Mouse (Mus musculus): ENCODE data around the gene Cc2d1b. TPM values are rescaled to one million over a fixed set of nuclear protein-coding genes. Genes with fewer than 3 reads are reported as not detected.

Cc2d1b gene
- polyA plus RNA-seq, 1 experiment from 2014 or later: 16.5 TPM

- Histone ChIP-seq H3K27me3 (replicated peaks; ENCODE audit: control insufficient read depth, insufficient read depth, low read length) (no peaks in the 10 kb centered on the region), H3K4me2 (ENCODE audit: low read length) (no peak overlapping the region), H3K9me3 (replicated peaks; ENCODE audit: control insufficient read depth, low read length) (no peaks in the 10 kb centered on the region), H3K27ac (ENCODE audit: low read depth, low read length) (no peak overlapping the region), H3K9ac (ENCODE audit: low read length) (no peak overlapping the region), H3K4me3 (ENCODE audit: low read depth, low read length) (no peak overlapping the region), H3K36me3 (ENCODE audit: control insufficient read depth, insufficient read depth, low read length) (peaks cover 89% of the 10 kb centered on the region), H3K4me1 (ENCODE audit: control insufficient read depth, insufficient read depth, low read length) (no peaks in the 10 kb centered on the region)
- no peak for ATAC-seq
- no peak for DNase-seq (ENCODE audit: low spot score)
- WGBS: 93% methylated on average over 4 of the region's 4 CpGs
Measured at GRCm38 (mm10) chr4:108631616-108632015, 11.9 kb downstream of the Cc2d1b start.

GRCm38 (mm10) chr4:108633703-108634102 lies 14.0 kb downstream of the Cc2d1b start:
- no peak overlapping the region for H3K9ac ChIP-seq (ENCODE audit: low read length)
- no peak overlapping the region for H3K27ac ChIP-seq (ENCODE audit: low read depth, low read length)
- peaks cover 82% of the 10 kb centered on the region for H3K36me3 ChIP-seq (ENCODE audit: control insufficient read depth, insufficient read depth, low read length)
- 83% methylated on average over 12 of the region's 12 CpGs for WGBS
- no peak for DNase-seq (ENCODE audit: low spot score)
- H3K27me3 ChIP-seq (replicated peaks; ENCODE audit: control insufficient read depth, insufficient read depth, low read length): no peaks in the 10 kb centered on the region
- H3K4me3 ChIP-seq (ENCODE audit: low read depth, low read length): no peak overlapping the region
- H3K9me3 ChIP-seq (replicated peaks; ENCODE audit: control insufficient read depth, low read length): no peaks in the 10 kb centered on the region
- ATAC-seq: no peak
- no peaks in the 10 kb centered on the region for H3K4me1 ChIP-seq (ENCODE audit: control insufficient read depth, insufficient read depth, low read length)
- H3K4me2 ChIP-seq (ENCODE audit: low read length): no peak overlapping the region

- Histone ChIP-seq H3K4me2 (ENCODE audit: low read length) (no peak overlapping the region), H3K4me1 (ENCODE audit: control insufficient read depth, insufficient read depth, low read length) (no peaks in the 10 kb centered on the region), H3K27me3 (replicated peaks; ENCODE audit: control insufficient read depth, insufficient read depth, low read length) (no peaks in the 10 kb centered on the region), H3K9me3 (replicated peaks; ENCODE audit: control insufficient read depth, low read length) (no peaks in the 10 kb centered on the region), H3K27ac (ENCODE audit: low read depth, low read length) (no peak overlapping the region), H3K36me3 (ENCODE audit: control insufficient read depth, insufficient read depth, low read length) (peaks cover 79% of the 10 kb centered on the region), H3K9ac (ENCODE audit: low read length) (no peak overlapping the region), H3K4me3 (ENCODE audit: low read depth, low read length) (no peak overlapping the region)
- ATAC-seq: no peak
- 51% methylated on average over 4 of the region's 4 CpGs for WGBS
- DNase-seq (ENCODE audit: low spot score): no peak
Measured at GRCm38 (mm10) chr4:108634696-108635095, 15.0 kb downstream of the Cc2d1b start.

GRCm38 (mm10) chr4:108635101-108635500 lies 15.4 kb downstream of the Cc2d1b start:
- H3K27me3 ChIP-seq (replicated peaks; ENCODE audit: control insufficient read depth, insufficient read depth, low read length): no peaks in the 10 kb centered on the region
- H3K4me1 ChIP-seq (ENCODE audit: control insufficient read depth, insufficient read depth, low read length): no peaks in the 10 kb centered on the region
- no peak overlapping the region for H3K4me2 ChIP-seq (ENCODE audit: low read length)
- no peaks in the 10 kb centered on the region for H3K9me3 ChIP-seq (replicated peaks; ENCODE audit: control insufficient read depth, low read length)
- peaks cover 75% of the 10 kb centered on the region for H3K36me3 ChIP-seq (ENCODE audit: control insufficient read depth, insufficient read depth, low read length)
- ATAC-seq: no peak
- H3K9ac ChIP-seq (ENCODE audit: low read length): no peak overlapping the region
- no peak overlapping the region for H3K27ac ChIP-seq (ENCODE audit: low read depth, low read length)
- DNase-seq (ENCODE audit: low spot score): no peak
- no peak overlapping the region for H3K4me3 ChIP-seq (ENCODE audit: low read depth, low read length)

- WGBS: 82% methylated on average over 3 of the region's 3 CpGs
- no peak for ATAC-seq
- no peak for DNase-seq (ENCODE audit: low spot score)
Measured at GRCm38 (mm10) chr4:108637721-108638120, 18.0 kb downstream of the Cc2d1b start.

GRCm38 (mm10) chr4:108638752-108639151 lies 19.0 kb downstream of the Cc2d1b start:
- WGBS: 90% methylated on average over 5 of the region's 5 CpGs
- H3K36me3 ChIP-seq (ENCODE audit: control insufficient read depth, insufficient read depth, low read length): peaks cover 61% of the 10 kb centered on the region
- H3K27me3 ChIP-seq (replicated peaks; ENCODE audit: control insufficient read depth, insufficient read depth, low read length): no peaks in the 10 kb centered on the region
- no peaks in the 10 kb centered on the region for H3K4me1 ChIP-seq (ENCODE audit: control insufficient read depth, insufficient read depth, low read length)
- H3K27ac ChIP-seq (ENCODE audit: low read depth, low read length): no peak overlapping the region
- DNase-seq (ENCODE audit: low spot score) (no peak), ATAC-seq (no peak)
- no peak overlapping the region for H3K4me2 ChIP-seq (ENCODE audit: low read length)
- H3K9ac ChIP-seq (ENCODE audit: low read length): no peak overlapping the region
- H3K9me3 ChIP-seq (replicated peaks; ENCODE audit: control insufficient read depth, low read length): no peaks in the 10 kb centered on the region
- no peak overlapping the region for H3K4me3 ChIP-seq (ENCODE audit: low read depth, low read length)

More at GRCm38 (mm10) chr4:108637721-108638120, 18.0 kb downstream of the Cc2d1b start:
- no peaks in the 10 kb centered on the region for H3K9me3 ChIP-seq (replicated peaks; ENCODE audit: control insufficient read depth, low read length)
- H3K9ac ChIP-seq (ENCODE audit: low read length): no peak overlapping the region
- H3K4me2 ChIP-seq (ENCODE audit: low read length): no peak overlapping the region
- no peak overlapping the region for H3K4me3 ChIP-seq (ENCODE audit: low read depth, low read length)
- no peaks in the 10 kb centered on the region for H3K4me1 ChIP-seq (ENCODE audit: control insufficient read depth, insufficient read depth, low read length)
- H3K36me3 ChIP-seq (ENCODE audit: control insufficient read depth, insufficient read depth, low read length): peaks cover 69% of the 10 kb centered on the region
- no peaks in the 10 kb centered on the region for H3K27me3 ChIP-seq (replicated peaks; ENCODE audit: control insufficient read depth, insufficient read depth, low read length)
- H3K27ac ChIP-seq (ENCODE audit: low read depth, low read length): no peak overlapping the region

- Histone ChIP-seq H3K9me3 (replicated peaks; ENCODE audit: control insufficient read depth, low read length) (no peaks in the 10 kb centered on the region), H3K36me3 (ENCODE audit: control insufficient read depth, insufficient read depth, low read length) (peaks cover 20% of the 10 kb centered on the region), H3K4me2 (ENCODE audit: low read length) (no peak overlapping the region), H3K4me1 (ENCODE audit: control insufficient read depth, insufficient read depth, low read length) (no peaks in the 10 kb centered on the region), H3K27ac (ENCODE audit: low read depth, low read length) (no peak overlapping the region), H3K27me3 (replicated peaks; ENCODE audit: control insufficient read depth, insufficient read depth, low read length) (no peaks in the 10 kb centered on the region), H3K9ac (ENCODE audit: low read length) (no peak overlapping the region), H3K4me3 (ENCODE audit: low read depth, low read length) (no peak overlapping the region)
- WGBS: 80% methylated on average over 2 of the region's 2 CpGs
- DNase-seq (ENCODE audit: low spot score) (peak; percentile 51), ATAC-seq (no peak)
Measured at GRCm38 (mm10) chr4:108664407-108664806, 44.7 kb downstream of the Cc2d1b start.

Other genes starting within 250 kb of the Cc2d1b start
- 2.7 and 3.6 TPM in 2 replicates for gene Shisal2a, start 236.6 kb upstream of the Cc2d1b start, polyA plus RNA-seq (2014; fragmentation: Nextera tagmentation; extraction: Ambion mirVana)
- gene Gpx7, start 213.0 kb upstream of the Cc2d1b start, polyA plus RNA-seq (2014; fragmentation: Nextera tagmentation; extraction: Ambion mirVana): 26.9 and 28.9 TPM in 2 replicates
- 40.7 and 46.4 TPM in 2 replicates for gene Tut4, start 160.5 kb upstream of the Cc2d1b start, polyA plus RNA-seq (2014; fragmentation: Nextera tagmentation; extraction: Ambion mirVana)
- 97.5 and 110 TPM in 2 replicates for gene Prpf38a, start 40.6 kb upstream of the Cc2d1b start, polyA plus RNA-seq (2014; fragmentation: Nextera tagmentation; extraction: Ambion mirVana)
- gene Orc1, start 40.5 kb upstream of the Cc2d1b start, polyA plus RNA-seq (2014; fragmentation: Nextera tagmentation; extraction: Ambion mirVana): 3.3 and 3.4 TPM in 2 replicates
- 1.2 and 1.3 TPM in 2 replicates for gene 3110021N24Rik, start 99.7 kb downstream of the Cc2d1b start, polyA plus RNA-seq (2014; fragmentation: Nextera tagmentation; extraction: Ambion mirVana)
- gene Zfyve9, start 160.9 kb downstream of the Cc2d1b start, polyA plus RNA-seq (2014; fragmentation: Nextera tagmentation; extraction: Ambion mirVana): 4.9 and 6.8 TPM in 2 replicates
- gene Btf3l4, start 213.7 kb downstream of the Cc2d1b start, polyA plus RNA-seq (2014; fragmentation: Nextera tagmentation; extraction: Ambion mirVana): 257 and 287 TPM in 2 replicates
- gene Txndc12, start 214.7 kb downstream of the Cc2d1b start, polyA plus RNA-seq (2014; fragmentation: Nextera tagmentation; extraction: Ambion mirVana): 92.3 and 94.3 TPM in 2 replicates
- 32.6 and 35.4 TPM in 2 replicates for gene Kti12, start 227.8 kb downstream of the Cc2d1b start, polyA plus RNA-seq (2014; fragmentation: Nextera tagmentation; extraction: Ambion mirVana)
- gene A730015C16Rik, start 228.7 kb downstream of the Cc2d1b start, polyA plus RNA-seq (2014; fragmentation: Nextera tagmentation; extraction: Ambion mirVana): 0.86 and 2.3 TPM in 2 replicates